Mouse (Mus musculus) cerebellum, adult 18-20 months (tissue): ENCODE results near the gene Pim3.

Experiments used
- DNase-seq, 2 experiments: peaks; one replicate each; pipeline ENCODE4 v3.0.0; 2021

The Pim3 gene

DNA sequence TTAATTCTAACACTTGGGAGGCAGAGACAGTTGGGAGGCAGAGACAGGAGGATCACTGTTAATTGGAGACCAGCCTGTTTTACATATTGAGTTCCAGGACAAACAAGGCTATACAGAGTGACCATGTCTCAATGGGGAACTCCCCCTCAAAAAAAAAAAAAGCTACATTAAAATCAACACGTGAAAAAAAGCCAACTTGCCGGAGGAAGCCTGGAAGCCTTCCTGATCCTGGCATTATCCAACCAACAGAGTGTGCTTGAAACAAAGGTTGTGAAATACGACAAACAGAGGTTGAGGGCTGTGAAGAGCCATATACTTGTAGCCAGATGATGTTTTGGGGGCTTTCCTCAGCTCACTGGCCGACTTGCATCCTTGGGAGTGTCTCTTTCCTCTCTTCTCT lies 20.9 kb downstream of the Pim3 start:
- no peak for DNase-seq

DNA sequence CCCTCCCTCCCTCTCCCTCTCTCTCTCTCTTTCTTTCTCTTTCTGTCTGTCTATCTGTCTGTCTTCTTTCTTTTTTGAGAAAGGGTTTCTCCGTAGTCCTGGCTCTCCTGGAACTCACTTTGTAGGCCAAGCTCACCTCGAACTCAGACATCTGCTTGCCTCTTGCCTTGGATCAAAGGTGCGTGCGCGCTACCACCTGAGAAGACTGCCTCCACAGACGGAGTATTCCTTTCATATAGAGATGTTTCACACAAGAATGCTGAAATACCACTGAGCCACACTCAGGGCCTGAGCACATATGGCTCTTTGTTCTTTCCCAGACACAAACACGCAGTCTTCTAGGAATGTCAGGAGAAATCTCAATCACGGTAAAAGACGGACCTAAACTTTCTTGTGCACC lies 21.4 kb downstream of the Pim3 start:
- no peak for DNase-seq

DNA sequence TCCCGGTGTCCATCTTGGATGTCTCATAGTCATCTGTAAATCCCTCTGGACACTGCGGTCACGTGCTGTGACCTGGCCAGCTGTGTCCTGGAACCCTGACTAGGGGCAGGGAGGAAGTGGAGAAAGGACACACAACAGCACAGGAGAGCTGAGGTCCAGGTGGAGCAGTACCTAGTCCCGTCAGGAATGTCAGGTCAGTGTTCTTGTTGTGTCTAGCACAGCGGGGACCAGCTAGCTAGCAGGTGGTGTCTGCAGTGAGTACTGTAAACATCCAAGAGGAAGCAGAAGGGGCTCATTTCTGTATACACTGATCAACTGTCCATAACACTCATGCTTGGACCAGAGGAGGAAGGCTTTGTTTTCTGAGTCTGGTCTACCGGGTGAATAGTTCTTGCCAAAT lies 23.4 kb downstream of the Pim3 start:
- no peak for DNase-seq

DNA sequence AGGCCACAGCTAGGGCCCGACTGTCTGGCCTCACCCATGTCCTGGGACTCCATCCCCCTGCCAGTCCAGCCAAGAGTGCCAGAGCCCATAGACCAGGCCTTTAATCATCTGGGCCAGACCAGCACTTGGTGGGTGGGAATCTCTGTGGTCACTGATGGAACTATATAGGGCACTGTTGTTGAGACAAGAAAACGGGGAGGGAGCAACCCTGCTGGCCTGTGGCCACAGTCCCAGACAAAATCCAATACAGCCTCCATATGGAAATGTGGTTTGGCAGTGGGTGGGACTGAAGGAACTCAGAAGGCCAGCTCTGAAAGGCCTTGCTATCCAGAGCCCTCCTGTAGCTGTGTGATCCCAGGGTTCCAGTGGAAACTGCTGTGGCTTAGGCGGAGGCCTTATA lies 27.0 kb downstream of the Pim3 start:
- DNase-seq: no peak

DNA sequence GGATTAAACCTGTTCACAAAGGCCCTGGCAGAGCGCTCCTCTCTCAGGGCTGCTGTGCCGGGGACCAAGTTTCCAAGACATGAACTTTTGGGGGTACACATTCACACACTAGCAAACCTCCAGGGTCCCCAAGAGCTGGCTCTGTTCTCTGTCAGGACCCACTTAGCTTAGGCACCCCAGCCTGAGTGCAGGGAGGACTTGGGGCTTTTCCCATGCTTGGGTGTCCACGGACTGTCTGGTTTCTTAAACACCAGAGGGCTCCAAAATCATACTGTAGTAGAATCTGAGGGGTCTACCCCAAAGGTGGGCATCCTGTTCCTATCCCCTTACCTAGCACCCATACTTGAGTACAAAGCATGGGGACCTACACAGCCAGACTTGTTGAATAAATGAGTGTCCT lies 28.0 kb downstream of the Pim3 start:
- no peak for DNase-seq

DNA sequence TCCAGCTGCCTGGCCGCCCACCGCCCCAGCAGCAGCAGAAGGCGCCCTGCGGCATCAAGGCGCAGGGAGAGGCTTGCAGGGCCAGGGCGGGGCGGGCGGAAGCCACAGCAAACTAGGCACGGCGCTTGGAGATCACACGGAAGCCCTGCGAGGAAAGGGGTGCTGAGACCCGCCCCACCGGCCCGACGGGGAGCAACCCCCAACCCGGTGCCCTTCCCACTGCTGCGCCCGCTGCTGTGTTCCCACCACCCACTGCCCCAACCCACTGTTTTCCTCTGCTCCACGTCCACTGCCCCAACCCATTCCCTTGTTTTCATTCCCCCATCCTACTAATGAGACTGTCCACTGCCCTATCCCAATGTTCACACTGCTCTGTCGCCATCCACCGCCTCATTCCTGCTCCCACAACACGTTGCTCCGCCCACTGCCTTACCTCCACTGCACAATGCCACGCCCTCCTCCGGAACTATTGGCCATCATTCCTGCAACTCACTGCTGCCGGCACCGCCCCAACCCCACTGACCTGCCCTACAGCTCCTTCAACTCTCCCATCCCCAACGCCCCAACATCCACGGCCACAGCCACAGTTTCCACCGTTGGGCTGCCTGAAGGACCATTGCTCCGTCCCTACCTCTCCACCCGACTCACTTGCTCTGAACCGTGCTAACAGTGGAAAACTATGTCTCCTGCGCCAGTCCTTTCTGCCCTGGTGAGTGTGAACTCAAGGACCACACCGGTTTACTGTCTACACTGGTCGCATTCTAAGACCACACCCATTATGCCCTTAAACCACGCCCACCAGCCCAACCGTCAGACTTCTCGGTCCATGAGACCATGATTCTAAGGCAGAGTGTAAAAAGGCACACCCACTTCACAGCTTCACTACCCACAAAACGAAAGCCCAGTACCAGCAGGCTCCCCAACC lies 29.0 kb downstream of the Pim3 start:
- DNase-seq: peak; percentile 84 to 92

DNA sequence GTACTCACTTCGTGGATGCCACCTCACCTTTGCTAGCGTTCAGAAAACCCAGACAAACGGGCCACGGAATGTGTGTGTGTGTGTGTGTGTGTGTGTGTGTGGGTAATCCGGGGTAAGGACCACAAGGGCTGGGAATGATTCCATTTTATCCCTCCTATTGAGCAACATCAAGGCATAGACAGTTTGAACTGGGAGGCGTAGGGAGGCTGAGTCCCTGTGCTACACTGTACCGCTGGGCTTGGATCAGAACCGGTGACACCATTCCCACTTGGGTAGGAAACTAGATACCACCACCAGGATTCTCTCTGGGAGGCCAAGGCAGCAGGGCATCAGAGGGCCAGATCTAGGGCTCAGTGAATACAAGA lies 29.7 kb downstream of the Pim3 start:
- no peak for DNase-seq

DNA sequence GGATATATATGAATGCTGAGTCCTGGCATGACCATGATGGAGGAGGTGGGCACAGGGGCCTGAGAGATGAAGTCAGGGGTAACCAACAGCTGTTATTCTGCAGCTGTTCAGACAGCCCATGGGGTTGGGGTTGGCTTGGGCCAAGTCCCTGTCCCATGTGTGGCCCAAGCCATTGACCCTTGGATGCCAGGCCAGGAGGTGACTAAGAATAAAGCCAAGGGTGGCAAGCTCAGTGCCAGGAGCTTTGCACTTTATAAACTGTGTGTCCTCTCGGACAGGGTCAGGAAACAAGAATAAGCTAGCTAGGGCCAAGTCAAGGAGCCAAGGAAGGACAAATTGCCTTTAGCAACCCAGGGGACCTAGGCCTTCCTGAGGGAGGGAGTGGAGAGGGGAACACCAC lies 30.3 kb downstream of the Pim3 start:
- no peak for DNase-seq

DNA sequence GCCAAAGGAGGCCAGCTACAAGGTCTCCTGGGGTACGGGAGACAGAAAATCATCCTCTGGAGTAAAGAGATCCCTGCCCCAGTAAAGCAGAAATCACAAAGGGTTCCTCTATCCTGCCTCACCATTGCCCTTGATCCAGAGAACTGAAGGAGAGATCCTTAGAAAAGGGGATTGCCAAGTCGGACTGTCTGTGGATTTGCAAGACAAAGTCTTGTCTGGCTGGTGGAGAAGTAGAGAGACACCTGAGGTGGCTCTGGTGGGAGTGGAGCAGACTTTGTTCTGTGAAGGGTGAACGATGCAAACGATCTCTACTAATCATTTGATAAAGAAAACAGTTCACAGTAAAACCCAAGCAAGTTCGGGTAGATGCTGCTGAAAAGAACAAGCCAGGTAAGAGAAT lies 30.9 kb downstream of the Pim3 start:
- DNase-seq: no peak

DNA sequence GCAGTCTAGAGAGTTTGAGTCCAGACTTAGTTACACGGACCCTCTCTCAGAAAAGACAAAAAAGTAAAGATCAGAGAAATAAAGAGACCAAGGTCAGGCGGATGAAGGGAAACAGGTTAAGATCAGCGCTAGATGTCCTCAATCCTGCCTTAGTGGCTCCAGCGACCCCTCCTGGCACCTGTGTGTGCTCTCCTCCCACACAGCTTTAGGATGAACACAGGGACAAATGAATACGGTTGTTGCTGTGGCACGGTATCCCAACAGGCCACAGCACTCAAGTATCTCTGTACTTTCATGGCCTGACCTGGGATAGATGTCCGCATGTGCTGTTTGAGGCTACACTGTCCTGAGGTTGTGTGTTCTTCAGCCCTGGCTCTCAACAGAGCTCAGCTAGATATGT lies 33.1 kb downstream of the Pim3 start:
- no peak for DNase-seq

DNA sequence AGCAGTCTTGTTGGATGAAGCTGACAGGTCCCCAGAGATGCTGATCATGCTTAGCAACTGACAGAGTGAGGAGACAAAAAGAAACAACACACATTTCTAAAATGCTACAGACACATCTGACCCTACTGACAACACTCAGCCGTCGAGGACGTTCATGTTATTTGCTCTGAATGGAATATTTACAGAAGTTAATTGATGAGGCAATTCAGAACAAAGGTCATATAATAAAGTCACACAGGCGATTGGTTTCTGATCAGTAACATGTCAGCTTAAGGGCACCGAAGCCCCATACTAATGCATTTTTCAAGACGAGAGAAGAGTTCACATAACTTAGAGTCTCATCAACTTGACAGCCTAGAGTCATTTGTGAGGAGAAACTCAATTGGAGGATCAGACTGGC lies 33.9 kb downstream of the Pim3 start:
- no peak for DNase-seq

DNA sequence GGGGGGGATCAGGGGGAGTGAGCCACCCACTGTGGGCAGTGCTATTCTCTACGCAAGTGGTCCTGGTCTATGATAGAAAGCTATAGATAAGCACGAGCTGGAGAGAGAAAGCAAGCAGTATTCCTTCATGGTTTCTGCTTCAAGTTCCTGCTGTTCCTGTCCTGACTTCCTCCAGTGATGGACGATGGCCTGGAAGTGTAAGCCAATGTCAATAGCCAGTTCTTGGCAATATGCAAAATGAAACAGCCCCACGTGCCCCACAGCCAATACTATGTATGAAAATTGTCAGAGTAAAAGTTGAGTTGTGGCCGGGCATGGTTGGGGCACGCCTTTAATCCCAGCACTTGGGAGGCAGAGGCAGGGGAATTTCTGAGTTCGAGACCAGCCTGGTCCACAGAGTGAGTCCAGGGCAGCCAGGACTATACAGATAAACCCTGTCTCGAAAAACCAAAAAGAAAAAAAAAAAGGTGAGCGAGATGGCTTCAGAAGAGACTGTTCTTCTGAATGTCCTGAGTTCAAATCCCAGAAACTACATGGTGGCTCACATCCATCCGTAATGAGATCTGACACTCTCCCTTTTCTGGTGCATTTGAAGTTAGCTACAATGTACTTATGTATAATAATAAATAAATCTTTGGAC lies 34.5 kb downstream of the Pim3 start:
- no peak for DNase-seq

DNA sequence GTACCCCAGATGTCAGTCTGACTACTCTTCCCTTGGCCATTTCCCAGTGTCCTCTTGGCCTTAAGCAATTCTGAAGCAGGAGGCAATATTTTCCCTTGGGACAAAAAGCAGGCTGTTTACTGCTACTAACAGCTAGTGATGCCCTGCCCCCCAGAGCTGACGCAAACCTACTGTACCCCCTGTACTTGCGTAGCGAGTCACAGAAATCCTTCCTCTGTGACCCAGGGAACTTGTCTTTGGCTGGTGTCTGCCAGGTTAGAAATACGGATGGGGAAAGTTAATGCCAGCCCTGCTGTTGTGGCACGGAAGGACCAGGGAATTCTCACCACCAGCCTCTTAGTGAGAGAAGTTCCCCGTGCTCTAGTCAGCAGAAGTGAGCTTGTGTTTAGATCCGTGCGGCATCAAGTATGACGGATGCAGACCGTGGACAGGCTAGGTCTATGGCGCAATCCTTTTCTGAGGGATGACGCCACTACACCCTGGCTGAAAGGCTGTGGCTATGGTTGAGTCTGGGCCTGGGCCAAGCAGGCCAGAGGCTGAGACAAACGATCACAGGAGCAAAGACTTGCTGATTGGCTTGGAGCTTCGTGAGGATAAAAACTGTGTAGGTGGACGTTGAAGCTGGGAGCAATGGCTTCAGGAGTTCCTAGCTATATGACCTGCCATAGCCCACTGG lies 40.4 kb downstream of the Pim3 start:
- DNase-seq: no peak

DNA sequence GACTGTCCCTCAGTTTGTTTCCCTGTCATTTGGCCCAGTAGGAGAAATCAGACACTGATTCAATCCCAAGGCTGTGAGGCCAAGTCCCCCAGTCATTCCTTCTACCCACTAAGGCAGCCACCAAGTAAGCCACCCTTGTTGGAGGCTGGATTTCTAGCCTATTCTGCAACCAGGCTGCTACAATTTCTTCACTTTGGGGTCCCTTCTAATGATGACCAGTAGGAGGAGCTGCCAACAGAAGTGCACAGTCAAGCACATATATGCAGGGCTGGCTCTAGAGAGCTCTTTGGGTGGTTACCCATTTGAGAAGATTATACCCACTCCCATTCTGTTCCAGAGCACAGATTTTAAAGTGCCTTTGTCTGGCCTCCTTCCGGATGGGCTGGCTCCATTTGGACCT lies 41.1 kb downstream of the Pim3 start:
- DNase-seq: no peak

DNA sequence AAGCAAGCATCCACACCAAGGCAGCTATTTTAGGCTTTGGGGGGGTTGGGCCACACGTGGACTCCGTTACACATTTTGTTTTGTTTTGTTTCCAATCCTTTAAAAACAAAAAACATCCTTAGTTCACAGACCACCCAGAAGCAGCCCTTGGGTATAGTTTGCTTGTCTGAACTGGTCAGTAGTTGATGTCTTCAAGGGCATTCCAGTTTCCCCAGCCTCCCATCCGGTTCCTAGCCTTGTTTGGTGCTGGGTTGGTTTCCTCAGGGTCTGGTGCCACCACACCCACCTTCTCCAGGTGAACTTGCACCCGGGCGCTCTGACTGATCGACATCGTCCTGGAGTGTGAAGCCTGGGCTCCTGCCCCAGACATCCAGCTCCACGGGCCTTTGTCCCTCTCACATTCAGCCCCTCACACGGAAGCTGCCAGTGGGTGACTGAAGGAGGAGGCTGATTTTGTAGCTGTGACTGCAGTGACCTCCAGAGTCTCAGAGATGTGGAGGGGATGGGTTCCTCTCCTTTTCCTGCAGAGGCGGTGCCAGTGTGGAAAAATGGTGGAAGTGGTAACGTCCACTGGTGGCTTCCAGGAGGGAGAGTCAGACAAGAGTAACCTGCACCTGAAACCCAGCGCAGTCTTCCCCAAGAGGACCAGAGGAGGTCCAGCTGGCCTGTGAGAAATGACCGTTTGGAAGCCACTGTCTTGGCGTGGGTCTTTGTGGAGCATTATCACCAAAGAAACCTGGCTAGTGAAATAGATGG lies 42.2 kb downstream of the Pim3 start:
- no peak for DNase-seq

DNA sequence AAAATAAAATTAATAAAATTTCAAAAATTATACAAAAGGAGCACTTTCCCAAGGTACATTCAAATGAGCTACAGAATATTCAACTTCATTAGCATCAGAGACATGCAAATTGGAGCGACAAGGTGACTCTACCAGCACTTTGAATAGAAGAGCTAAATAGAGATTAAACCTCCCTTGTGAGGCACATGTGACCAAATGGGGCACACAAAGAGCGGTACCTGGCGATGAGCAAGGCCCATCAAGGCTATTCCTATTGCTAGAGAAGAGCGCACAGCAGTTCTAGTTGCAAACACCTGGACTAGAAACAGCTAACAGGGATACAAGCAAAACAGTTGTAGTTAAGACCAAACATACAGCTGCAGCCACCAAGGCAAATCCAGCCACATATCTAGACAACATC lies 44.4 kb downstream of the Pim3 start:
- DNase-seq: no peak

DNA sequence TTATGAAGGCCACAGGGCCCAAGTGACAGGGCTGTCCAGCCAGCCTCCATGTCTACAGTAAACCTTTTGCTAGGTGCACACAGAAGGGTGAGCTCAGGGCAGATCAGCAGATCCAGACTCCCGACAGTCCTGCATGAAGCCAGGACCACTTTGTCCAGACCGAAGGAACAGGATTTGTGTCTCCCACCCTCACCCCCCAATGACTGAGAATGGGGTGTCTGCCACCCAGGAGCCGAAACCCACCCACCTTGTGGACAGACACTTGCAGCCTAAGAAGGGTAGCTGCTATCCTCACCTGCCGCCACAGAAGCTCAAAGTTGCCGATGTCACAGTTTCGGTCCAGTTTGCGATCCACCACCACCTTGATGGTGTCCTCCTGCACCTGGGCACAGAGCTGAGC lies 53.1 kb downstream of the Pim3 start:
- no peak for DNase-seq
